Mouse (Mus musculus) limb, embryonic 11.5 days (tissue): ENCODE measurements around the gene Pi4k2a. TPM values are rescaled to one million over a fixed set of nuclear protein-coding genes. Genes with fewer than 3 reads are reported as not detected.

Experiments
- ATAC-seq: fragments of 200-750 bp; cut with Nextera tagmentation; 2 replicates; pipeline ENCODE4 v1.8.0; 2017; ENCODE audit warnings: low read depth; ENCODE audit not compliant: insufficient number of reproducible peaks, low FRiP score, low TSS enrichment
- DNase-seq: peaks from one replicate; pipeline ENCODE4 v3.0.0-alpha.2; 2015; ENCODE audit warnings: low spot score
- H3K27ac ChIP-seq: fragments of 300-500 bp; sonication (generic); replicated peaks from 2 replicates; pipeline ENCODE4 v1.5.1; 2014; ENCODE audit warnings: low read depth, mild to moderate bottlenecking, low read length
- H3K27me3 ChIP-seq: fragments of 300-500 bp; sonication (generic); 2 replicates; pipeline ENCODE4 v1.6.1; 2014; ENCODE audit warnings: mild to moderate bottlenecking, low read length, mixed read lengths; ENCODE audit not compliant: control insufficient read depth, insufficient read depth
- H3K36me3 ChIP-seq: fragments of 300-500 bp; sonication (generic); 2 replicates; pipeline ENCODE4 v1.6.1; 2014; ENCODE audit warnings: mild to moderate bottlenecking, low read length, moderate library complexity, mixed read lengths; ENCODE audit not compliant: control insufficient read depth, insufficient read depth
- H3K4me1 ChIP-seq: fragments of 300-500 bp; sonication (generic); 2 replicates; pipeline ENCODE4 v1.6.1; 2014; ENCODE audit warnings: low read length, mixed read lengths; ENCODE audit not compliant: control insufficient read depth, insufficient read depth
- H3K4me2 ChIP-seq: fragments of 300-500 bp; sonication (generic); 2 replicates; pipeline ENCODE4 v1.6.1; 2014; ENCODE audit warnings: low read depth, mild to moderate bottlenecking, moderate library complexity; ENCODE audit not compliant: severe bottlenecking
- H3K4me3 ChIP-seq: fragments of 300-500 bp; sonication (generic); 2 replicates; pipeline ENCODE4 v1.5.1; 2014; ENCODE audit warnings: low read depth, low read length
- H3K9ac ChIP-seq: fragments of 300-500 bp; sonication (generic); 2 replicates; pipeline ENCODE4 v1.6.1; 2014; ENCODE audit warnings: mild to moderate bottlenecking, low read length
- H3K9me3 ChIP-seq: fragments of 300-500 bp; sonication (generic); 2 replicates; pipeline ENCODE4 v1.6.1; 2016; ENCODE audit warnings: low read length; ENCODE audit not compliant: control insufficient read depth
- WGBS: fragments of 180-500 bp; shearing (Covaris S2); extraction: QIAGEN DNeasy Blood & Tissue Kit; methylation state at CpG from one replicate; pipeline ENCODE4 v1.1.7; 2014; 5-methylcytosine and 5-hydroxymethylcytosine counted together
- polyA plus RNA-seq: library from polyadenylated mRNA; unstranded; fragments of >200 nt; fragmentation: Nextera tagmentation; extraction: Ambion mirVana; gene quantifications from 2 replicates; pipeline ENCODE4 v1.2.1, GENCODE M21; 2014

The Pi4k2a gene
- polyA plus RNA-seq, 1 experiment from 2014 or later, result 28.4 TPM

- H3K36me3 ChIP-seq, result no peaks in the 10 kb centered on the region
- 70% methylated on average over 6 of the region's 6 CpGs for WGBS
- ATAC-seq (no peak), DNase-seq (no peak)
- no peak overlapping the region for H3K27ac ChIP-seq
- H3K27me3 ChIP-seq, result no peaks in the 10 kb centered on the region
- no peaks in the 10 kb centered on the region for H3K9me3 ChIP-seq
- H3K4me1 ChIP-seq, result no peaks in the 10 kb centered on the region
- H3K4me3 ChIP-seq, result no peak overlapping the region
- no peak overlapping the region for H3K4me2 ChIP-seq
- no peak overlapping the region for H3K9ac ChIP-seq
Measured at GRCm38 (mm10) chr19:42056719-42057409, 33.4 kb upstream of the Pi4k2a start.

- Histone ChIP-seq H3K27me3 (no peaks in the 10 kb centered on the region), H3K4me2 (no peak overlapping the region), H3K9ac (no peak overlapping the region), H3K4me3 (no peak overlapping the region), H3K27ac (no peak overlapping the region), H3K9me3 (no peaks in the 10 kb centered on the region), H3K4me1 (no peaks in the 10 kb centered on the region), H3K36me3 (no peaks in the 10 kb centered on the region)
- 59% methylated on average over 7 of the region's 7 CpGs for WGBS
- ATAC-seq, result no peak
- no peak for DNase-seq
Measured at GRCm38 (mm10) chr19:42058426-42058825, 31.8 kb upstream of the Pi4k2a start.

- Histone ChIP-seq H3K4me1 (no peaks in the 10 kb centered on the region), H3K9ac (no peak overlapping the region), H3K27me3 (no peaks in the 10 kb centered on the region), H3K4me2 (no peak overlapping the region), H3K9me3 (no peaks in the 10 kb centered on the region), H3K27ac (no peak overlapping the region), H3K36me3 (no peaks in the 10 kb centered on the region), H3K4me3 (no peak overlapping the region)
- DNase-seq, result no peak
- WGBS, result 84% methylated on average over 7 of the region's 7 CpGs
- no peak for ATAC-seq
Measured at GRCm38 (mm10) chr19:42061443-42061842, 28.8 kb upstream of the Pi4k2a start.

GRCm38 (mm10) chr19:42068441-42069240, 21.6 kb upstream of the Pi4k2a start:
- no peak overlapping the region for H3K4me2 ChIP-seq
- H3K9ac ChIP-seq, result no peak overlapping the region
- H3K4me1 ChIP-seq, result no peaks in the 10 kb centered on the region
- ATAC-seq (no peak), DNase-seq (no peak)
- H3K9me3 ChIP-seq, result no peaks in the 10 kb centered on the region
- H3K4me3 ChIP-seq, result no peak overlapping the region
- no peaks in the 10 kb centered on the region for H3K36me3 ChIP-seq
- WGBS, result 84% methylated on average over 11 of the region's 11 CpGs
- H3K27ac ChIP-seq, result no peak overlapping the region
- no peaks in the 10 kb centered on the region for H3K27me3 ChIP-seq

GRCm38 (mm10) chr19:42069241-42069525, 21.1 kb upstream of the Pi4k2a start:
- H3K27ac ChIP-seq, result no peak overlapping the region
- H3K4me3 ChIP-seq, result no peak overlapping the region
- no peak overlapping the region for H3K4me2 ChIP-seq
- H3K36me3 ChIP-seq, result no peaks in the 10 kb centered on the region
- H3K4me1 ChIP-seq, result no peaks in the 10 kb centered on the region
- no peaks in the 10 kb centered on the region for H3K27me3 ChIP-seq
- no peaks in the 10 kb centered on the region for H3K9me3 ChIP-seq
- WGBS, result 62% methylated on average over 6 of the region's 6 CpGs
- DNase-seq (no peak), ATAC-seq (no peak)
- no peak overlapping the region for H3K9ac ChIP-seq

- Histone ChIP-seq H3K4me3 (no peak overlapping the region), H3K9ac (no peak overlapping the region), H3K27me3 (no peaks in the 10 kb centered on the region), H3K4me1 (no peaks in the 10 kb centered on the region), H3K27ac (no peak overlapping the region), H3K9me3 (no peaks in the 10 kb centered on the region), H3K4me2 (no peak overlapping the region), H3K36me3 (no peaks in the 10 kb centered on the region; the same call in none of the 2 replicates)
- ATAC-seq (no peak), DNase-seq (no peak)
- 78% methylated on average over 7 of the region's 7 CpGs for WGBS
Measured at GRCm38 (mm10) chr19:42071221-42071620, 19.0 kb upstream of the Pi4k2a start.

GRCm38 (mm10) chr19:42071886-42072608, 18.2 kb upstream of the Pi4k2a start:
- no peaks in the 10 kb centered on the region; the same call in none of the 2 replicates for H3K36me3 ChIP-seq
- WGBS, result 85% methylated on average over 15 of the region's 15 CpGs

GRCm38 (mm10) chr19:42072802-42073201, 17.5 kb upstream of the Pi4k2a start:
- Histone ChIP-seq H3K9ac (no peak overlapping the region), H3K4me2 (no peak overlapping the region), H3K4me3 (no peak overlapping the region), H3K27me3 (no peaks in the 10 kb centered on the region), H3K4me1 (no peaks in the 10 kb centered on the region), H3K27ac (no peak overlapping the region), H3K9me3 (no peaks in the 10 kb centered on the region), H3K36me3 (no peaks in the 10 kb centered on the region; the same call in none of the 2 replicates)
- WGBS, result 79% methylated on average over 7 of the region's 7 CpGs
- ATAC-seq (no peak), DNase-seq (no peak)

More at GRCm38 (mm10) chr19:42071886-42072608, 18.2 kb upstream of the Pi4k2a start:
- H3K27ac ChIP-seq, result no peak overlapping the region
- no peak for ATAC-seq
- no peak overlapping the region for H3K9ac ChIP-seq
- no peaks in the 10 kb centered on the region for H3K9me3 ChIP-seq
- no peak overlapping the region for H3K4me2 ChIP-seq
- H3K27me3 ChIP-seq, result no peaks in the 10 kb centered on the region
- no peaks in the 10 kb centered on the region for H3K4me1 ChIP-seq
- no peak for DNase-seq
- no peak overlapping the region for H3K4me3 ChIP-seq
